Mouse (Mus musculus): Measurements from ENCODE around the gene Prdm1. TPM values are rescaled to one million over a fixed set of nuclear protein-coding genes. Genes with fewer than 3 reads are reported as not detected.

Gene Prdm1
- total and polyA plus RNA-seq, 3 experiments, result 0.89 to 1.6 (median 0.97) TPM

- TF ChIP-seq CTCF (IDR thresholded peaks at IDR 0.05) (no peak), EP300 (IDR thresholded peaks at IDR 0.05; ENCODE audit: insufficient read depth, low read depth, low read length) (no peak), POLR2A (IDR thresholded peaks at IDR 0.05; ENCODE audit: insufficient read depth, low read depth, low read length) (no peak)
- H3K4me1 ChIP-seq (ENCODE audit: control insufficient read depth, insufficient read depth, low read length), result no peaks in the 10 kb centered on the region
These were observed 138.0 kb downstream of the Prdm1 start for GRCm38 (mm10) chr10:44390286-44390685.

GRCm38 (mm10) chr10:44388706-44389233 is 139.5 kb downstream of the Prdm1 start:
- H3K36me3 ChIP-seq (ENCODE audit: control insufficient read depth, insufficient read depth, low read length), result no peaks in the 10 kb centered on the region
- DNase-seq, result no peak
- H3K79me2 ChIP-seq (replicated peaks; ENCODE audit: control insufficient read depth, insufficient read depth, low read length), result no peaks in the 10 kb centered on the region
- 76% methylated on average over 11 of the region's 11 CpGs for WGBS
- no peak overlapping the region for H3K4me3 ChIP-seq
- H3K27ac ChIP-seq, result no peak overlapping the region
- no peaks in the 10 kb centered on the region for H3K4me1 ChIP-seq (ENCODE audit: control insufficient read depth, insufficient read depth, low read length)
- no peak overlapping the region for H3K9ac ChIP-seq (ENCODE audit: low read depth, low read length)
- no peaks in the 10 kb centered on the region for H3K27me3 ChIP-seq (ENCODE audit: control insufficient read depth, insufficient read depth, low read length)
- TF ChIP-seq EP300 (IDR thresholded peaks at IDR 0.05; ENCODE audit: insufficient read depth, low read depth, low read length) (no peak), CTCF (IDR thresholded peaks at IDR 0.05) (no peak), POLR2A (IDR thresholded peaks at IDR 0.05; ENCODE audit: insufficient read depth, low read depth, low read length) (no peak)
- intact Hi-C loops (cut with DNase I), result no loop called here

More at GRCm38 (mm10) chr10:44390286-44390685, 138.0 kb downstream of the Prdm1 start:
- DNase-seq, result no peak
- no peak overlapping the region for H3K27ac ChIP-seq
- H3K4me3 ChIP-seq, result no peak overlapping the region
- intact Hi-C loops (cut with DNase I), result no loop called here
- H3K27me3 ChIP-seq (ENCODE audit: control insufficient read depth, insufficient read depth, low read length), result no peaks in the 10 kb centered on the region
- H3K9ac ChIP-seq (ENCODE audit: low read depth, low read length), result no peak overlapping the region
- no peaks in the 10 kb centered on the region for H3K36me3 ChIP-seq (ENCODE audit: control insufficient read depth, insufficient read depth, low read length)
- 81% methylated on average over 5 of the region's 5 CpGs for WGBS
- H3K79me2 ChIP-seq (replicated peaks; ENCODE audit: control insufficient read depth, insufficient read depth, low read length), result no peaks in the 10 kb centered on the region
